Mouse (Mus musculus) limb, embryonic 13.5 days (tissue): Measurements from ENCODE around the gene Lrrc74a. TPM values are rescaled to one million over a fixed set of nuclear protein-coding genes. Genes with fewer than 3 reads are reported as not detected.
A peak's percentile ranks its signal among the peaks of the same experiment; 100 is the strongest.

Source experiments
- ATAC-seq: fragments of 200-750 bp; cut with Nextera tagmentation; 2 replicates; pipeline ENCODE4 v1.8.0; 2017; ENCODE audit warnings: low read depth, moderate number of reproducible peaks, moderate TSS enrichment; ENCODE audit not compliant: low FRiP score
- H3K27ac ChIP-seq: fragments of 300-500 bp; sonication (generic); 2 replicates; pipeline ENCODE4 v1.5.1; 2015; ENCODE audit warnings: inconsistent platforms, mild to moderate bottlenecking, moderate library complexity
- H3K27me3 ChIP-seq: fragments of 300-500 bp; sonication (generic); 2 replicates; pipeline ENCODE4 v1.6.1; 2015; ENCODE audit warnings: mild to moderate bottlenecking, inconsistent platforms
- H3K36me3 ChIP-seq: fragments of 300-500 bp; sonication (generic); 2 replicates; pipeline ENCODE4 v1.6.1; 2015; ENCODE audit warnings: inconsistent platforms, mild to moderate bottlenecking, moderate library complexity
- H3K4me1 ChIP-seq: fragments of 300-500 bp; sonication (generic); 2 replicates; pipeline ENCODE4 v1.6.1; 2015; ENCODE audit warnings: inconsistent platforms
- H3K4me2 ChIP-seq: fragments of 300-500 bp; sonication (generic); replicated peaks from 2 replicates; pipeline ENCODE4 v1.6.1; 2015; ENCODE audit warnings: inconsistent platforms, mild to moderate bottlenecking, moderate library complexity
- H3K4me3 ChIP-seq: fragments of 300-500 bp; sonication (generic); 2 replicates; pipeline ENCODE4 v1.5.1; 2015; ENCODE audit warnings: moderate library complexity, mild to moderate bottlenecking, inconsistent platforms
- H3K9ac ChIP-seq: fragments of 300-500 bp; sonication (generic); 2 replicates; pipeline ENCODE4 v1.6.1; 2015; ENCODE audit warnings: mild to moderate bottlenecking, inconsistent platforms
- H3K9me3 ChIP-seq: fragments of 300-500 bp; sonication (generic); 2 replicates; pipeline ENCODE4 v1.6.1; 2016; ENCODE audit warnings: inconsistent platforms
- WGBS: fragments of 180-500 bp; shearing (Covaris S2); methylation state at CpG from one replicate; pipeline ENCODE4 v1.1.7; 2015; 5-methylcytosine and 5-hydroxymethylcytosine counted together
- polyA plus RNA-seq: library from polyadenylated mRNA; unstranded; fragments of >200 nt; fragmentation: Nextera tagmentation; extraction: Ambion mirVana; gene quantifications from 2 replicates; pipeline ENCODE4 v1.2.1, GENCODE M21; 2015

Lrrc74a gene
- polyA plus RNA-seq, 1 experiment from 2014 or later, result not detected

DNA sequence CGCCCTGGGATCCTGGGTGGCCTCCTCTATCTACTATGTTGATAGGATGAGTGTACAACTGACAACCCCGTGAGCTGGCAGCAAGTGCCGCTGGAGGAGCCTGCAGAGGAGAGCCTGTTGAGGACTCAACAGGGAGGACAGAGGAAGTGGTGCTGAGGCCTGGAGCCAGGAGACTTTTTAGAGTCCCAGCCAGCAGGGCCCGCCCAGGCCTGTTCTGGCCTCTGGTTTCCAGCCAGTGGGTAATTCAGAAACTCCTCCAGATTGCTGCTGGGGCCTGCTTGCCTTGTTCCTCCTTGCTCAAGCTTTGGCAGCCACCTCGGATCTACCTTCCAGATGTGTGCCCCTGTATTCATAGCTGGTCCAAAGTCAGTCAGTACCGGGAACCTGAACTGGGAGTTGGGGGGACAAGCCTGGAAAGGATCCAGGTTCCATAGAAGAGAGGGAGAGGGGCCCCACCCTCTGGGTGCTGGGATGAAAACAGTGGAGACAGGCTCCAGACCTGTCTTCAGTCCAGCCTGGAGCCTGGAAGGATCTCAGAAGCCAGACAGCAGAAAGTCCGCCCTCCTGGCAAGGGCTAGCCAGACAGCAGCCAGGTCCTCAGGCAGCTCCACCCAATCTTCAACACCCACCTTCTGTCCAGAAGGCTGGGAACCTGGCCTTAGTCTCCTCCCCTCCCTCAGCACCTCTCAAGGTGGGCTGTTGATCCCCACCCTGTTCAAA is 41.6 kb downstream of the Lrrc74a start:
- peak overlapping the region; percentile 64 for H3K27ac ChIP-seq
- no peak overlapping the region for H3K4me2 ChIP-seq
- ATAC-seq, result peak; percentile 67
- WGBS, result 68% methylated on average over 7 of the region's 7 CpGs
- H3K9ac ChIP-seq, result no peak overlapping the region
- no peak overlapping the region for H3K4me3 ChIP-seq
- no peaks in the 10 kb centered on the region for H3K27me3 ChIP-seq
- peaks cover 3% of the 10 kb centered on the region for H3K9me3 ChIP-seq
- H3K4me1 ChIP-seq, result peaks cover 22% of the 10 kb centered on the region
- H3K36me3 ChIP-seq, result no peaks in the 10 kb centered on the region

DNA sequence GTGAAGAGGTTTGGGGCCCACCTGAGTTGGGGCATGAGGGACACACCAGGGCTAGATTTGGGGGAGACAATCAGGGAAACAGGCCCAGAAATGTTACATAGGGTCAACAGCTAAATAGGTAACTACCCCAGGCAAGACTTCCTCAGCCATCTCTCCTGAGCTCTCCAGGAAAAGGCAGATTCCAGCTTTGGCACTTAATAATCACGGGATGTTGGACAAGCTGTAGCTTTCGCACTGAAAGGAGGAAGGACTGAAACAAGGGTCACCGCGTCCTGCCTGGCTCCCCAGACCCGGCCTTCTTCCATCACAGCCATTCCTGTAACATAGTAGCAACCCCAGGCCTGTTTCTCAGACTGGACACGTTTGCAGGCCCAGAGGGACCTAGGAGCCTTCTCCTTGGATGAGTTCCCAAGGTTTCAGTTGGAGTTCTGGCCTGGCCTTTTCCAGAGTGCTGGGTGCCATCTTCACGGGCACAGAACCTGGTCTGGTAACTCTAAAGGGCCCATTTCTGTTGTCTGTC is 42.2 kb downstream of the Lrrc74a start:
- peaks cover 15% of the 10 kb centered on the region for H3K4me1 ChIP-seq
- no peak overlapping the region for H3K4me3 ChIP-seq
- H3K9ac ChIP-seq, result no peak overlapping the region
- H3K27me3 ChIP-seq, result no peaks in the 10 kb centered on the region
- ATAC-seq, result no peak
- H3K9me3 ChIP-seq, result peaks cover 3% of the 10 kb centered on the region
- WGBS, result 78% methylated on average over 7 of the region's 7 CpGs
- H3K27ac ChIP-seq, result peak overlapping the region; percentile 64; the same call in 1 of the 2 replicates
- no peaks in the 10 kb centered on the region for H3K36me3 ChIP-seq
- H3K4me2 ChIP-seq, result no peak overlapping the region

DNA sequence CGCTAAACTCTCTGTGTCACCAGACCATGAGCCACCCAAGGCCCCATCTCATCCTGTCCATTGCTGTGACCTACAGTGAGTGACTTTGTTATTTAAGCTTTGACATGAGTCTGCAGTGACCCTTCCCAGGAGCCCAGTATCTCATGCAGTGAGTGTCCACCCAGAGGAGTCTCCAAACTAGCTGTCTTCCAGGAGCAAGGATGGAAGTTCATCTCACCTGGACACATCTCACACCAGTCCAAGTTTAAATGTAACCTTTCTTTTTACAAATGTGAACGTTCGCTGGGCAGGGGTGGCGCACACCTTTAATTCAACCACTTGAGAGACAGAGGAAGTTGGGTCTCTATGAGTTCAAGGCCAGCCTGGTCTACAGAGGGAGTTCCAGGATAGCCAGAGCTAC is 44.4 kb downstream of the Lrrc74a start:
- Histone ChIP-seq H3K36me3 (no peaks in the 10 kb centered on the region), H3K4me2 (no peak overlapping the region), H3K27ac (no peak overlapping the region), H3K4me1 (0 out of 2 replicates have a peak, but pooled peaks cover 12% of the 10 kb centered on the region), H3K9ac (no peak overlapping the region), H3K4me3 (no peak overlapping the region), H3K9me3 (peaks cover 3% of the 10 kb centered on the region), H3K27me3 (no peaks in the 10 kb centered on the region)
- 89% methylated on average over 4 of the region's 4 CpGs for WGBS
- ATAC-seq, result no peak

DNA sequence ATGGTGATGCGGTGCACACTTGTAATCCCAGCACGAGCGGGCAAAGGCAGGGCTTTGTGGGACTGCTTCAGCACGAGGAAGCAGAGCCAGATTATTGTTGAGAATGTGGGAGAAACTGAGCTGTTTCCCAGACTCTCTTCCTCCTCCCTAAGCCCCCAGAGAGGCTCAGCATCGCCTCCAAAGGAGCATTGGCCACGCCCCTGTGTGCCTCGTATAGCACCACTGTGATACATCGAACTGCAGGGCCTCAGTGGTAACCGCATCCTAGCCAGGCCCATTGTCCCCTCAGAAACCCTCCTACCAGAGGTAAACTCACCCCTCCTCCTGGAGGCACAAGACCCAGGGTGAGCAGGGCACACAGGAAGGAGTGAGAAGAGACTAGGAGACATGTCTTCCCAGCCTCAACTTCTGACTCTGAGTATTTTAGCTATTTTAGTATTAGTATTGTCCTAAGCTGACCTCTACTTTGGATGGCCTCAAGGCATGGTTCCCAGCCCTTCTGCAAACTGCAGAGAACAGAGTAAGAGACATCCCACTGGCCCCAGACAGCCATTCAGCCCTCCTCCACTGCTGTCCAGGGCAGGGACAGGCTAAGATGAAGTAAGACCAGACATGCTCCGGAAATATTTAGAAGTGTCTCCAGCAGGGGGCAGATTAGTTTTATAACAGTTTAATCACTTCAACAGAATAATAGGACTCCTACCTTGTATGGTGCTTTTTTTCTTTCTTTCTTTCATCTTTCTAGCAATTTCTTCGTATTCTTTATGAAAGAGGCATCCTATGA is 45.2 kb downstream of the Lrrc74a start:
- Histone ChIP-seq H3K27ac (no peak overlapping the region), H3K9ac (no peak overlapping the region), H3K4me3 (no peak overlapping the region), H3K4me1 (0 out of 2 replicates have a peak, but pooled peaks cover 12% of the 10 kb centered on the region), H3K36me3 (no peaks in the 10 kb centered on the region), H3K27me3 (no peaks in the 10 kb centered on the region), H3K9me3 (peaks cover 3% of the 10 kb centered on the region), H3K4me2 (no peak overlapping the region)
- WGBS, result 56% methylated on average over 11 of the region's 11 CpGs
- no peak for ATAC-seq

DNA sequence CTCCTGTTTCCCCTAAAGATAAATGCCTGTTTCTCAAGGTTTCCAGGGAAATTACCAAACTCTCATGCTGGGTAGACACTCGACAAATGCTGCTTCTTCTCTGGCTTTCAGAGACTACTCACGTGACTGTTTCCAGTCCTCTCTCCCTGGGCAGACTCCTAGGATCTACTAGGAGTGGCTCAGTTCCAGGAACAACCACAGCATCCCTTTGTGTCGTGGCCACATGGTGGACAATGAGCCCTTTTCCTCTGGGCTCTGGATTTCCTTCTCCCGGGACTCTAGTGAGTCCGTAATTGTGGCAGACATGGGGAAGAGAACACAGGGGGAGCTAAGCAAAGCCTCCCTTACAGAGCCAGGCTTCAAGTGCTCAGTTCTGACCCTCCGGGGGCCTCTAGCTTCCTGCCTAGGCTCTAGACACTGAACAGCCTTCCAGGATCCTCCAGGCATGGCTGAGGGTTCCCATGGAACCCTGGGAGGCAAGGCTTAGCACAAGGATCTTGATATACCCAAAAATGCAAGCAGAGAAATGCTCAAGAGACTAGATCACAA is 47.6 kb downstream of the Lrrc74a start:
- Histone ChIP-seq H3K9ac (no peak overlapping the region), H3K27ac (no peak overlapping the region), H3K4me1 (peaks cover 11% of the 10 kb centered on the region), H3K4me2 (no peak overlapping the region), H3K36me3 (no peaks in the 10 kb centered on the region), H3K4me3 (no peak overlapping the region), H3K27me3 (no peaks in the 10 kb centered on the region), H3K9me3 (no peaks in the 10 kb centered on the region)
- 47% methylated on average over 6 of the region's 6 CpGs for WGBS
- ATAC-seq, result no peak

DNA sequence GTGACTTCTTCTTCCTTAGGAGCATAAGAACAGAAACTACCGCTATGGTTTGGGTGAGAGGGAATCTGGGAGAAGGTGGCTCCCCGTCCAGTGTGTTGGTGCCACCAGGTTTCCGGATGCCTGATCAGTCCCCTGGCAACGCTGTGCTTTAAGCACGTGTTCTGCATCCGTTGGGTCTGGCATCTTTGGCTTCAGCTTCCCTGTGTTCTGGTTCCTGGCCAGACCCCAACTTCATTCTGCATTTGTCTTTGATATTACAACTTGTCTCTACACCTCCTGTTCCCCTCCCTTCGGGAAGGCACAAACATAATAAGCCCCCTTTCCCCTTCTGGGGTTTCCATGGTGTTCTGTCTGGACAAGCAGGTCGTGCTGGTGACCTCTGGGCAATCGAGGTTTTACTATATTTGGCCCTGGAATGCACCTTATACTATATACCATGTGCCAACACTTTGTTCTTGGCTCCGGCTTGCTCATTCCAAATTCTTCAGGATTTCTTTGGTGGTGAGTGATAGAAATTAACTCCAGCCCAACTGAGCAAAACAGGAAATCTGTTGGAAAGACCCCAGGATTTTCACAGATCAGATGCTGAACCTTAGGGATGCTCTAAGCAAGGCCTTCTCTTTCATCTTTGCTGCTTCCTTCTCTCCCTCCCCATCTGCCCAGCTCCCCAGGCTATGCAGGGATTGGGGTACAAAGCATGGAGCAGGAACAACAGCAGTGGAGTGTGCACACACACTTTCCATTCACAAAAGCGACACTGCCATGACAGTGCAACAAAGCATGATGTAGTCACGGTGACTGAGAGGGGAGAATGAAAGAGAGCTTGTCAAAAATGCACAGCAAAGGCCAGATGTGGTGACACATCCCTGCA is 52.2 kb downstream of the Lrrc74a start:
- H3K9me3 ChIP-seq, result no peaks in the 10 kb centered on the region
- H3K27ac ChIP-seq, result peak overlapping the region; percentile 16; the same call in 1 of the 2 replicates
- no peaks in the 10 kb centered on the region for H3K27me3 ChIP-seq
- H3K36me3 ChIP-seq, result no peaks in the 10 kb centered on the region
- peaks cover 22% of the 10 kb centered on the region for H3K4me1 ChIP-seq
- ATAC-seq, result no peak; the same call in 1 of the 2 replicates
- H3K4me3 ChIP-seq, result no peak overlapping the region
- H3K9ac ChIP-seq, result no peak overlapping the region
- H3K4me2 ChIP-seq, result no peak overlapping the region
- 59% methylated on average over 12 of the region's 12 CpGs for WGBS

DNA sequence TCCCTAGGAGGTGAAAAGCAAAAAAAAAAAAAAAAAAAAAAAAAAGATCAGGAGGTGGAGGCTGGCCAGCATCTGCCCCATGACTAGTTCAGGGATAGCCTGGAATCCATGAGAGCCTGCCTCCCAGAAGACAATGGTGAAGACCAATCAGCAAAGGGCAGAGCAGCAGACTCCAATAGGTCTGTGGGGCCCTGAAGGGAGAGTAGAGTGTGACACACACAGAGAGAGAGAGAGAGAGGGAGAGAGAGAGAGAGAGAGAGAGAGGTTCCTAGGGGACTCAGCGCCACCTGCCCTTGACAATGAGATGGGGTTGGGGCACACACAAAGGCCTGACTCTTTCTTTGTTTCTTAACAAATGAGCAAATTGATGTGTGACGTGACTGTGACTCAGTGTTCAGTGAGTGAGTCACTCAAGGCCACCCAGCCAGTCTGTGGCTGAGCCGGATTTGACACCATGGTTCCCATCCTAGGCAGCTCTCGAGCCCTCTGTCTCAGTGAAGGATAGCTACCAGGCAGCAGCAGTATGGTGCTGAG is 52.9 kb downstream of the Lrrc74a start:
- WGBS, result 76% methylated on average over 4 of the region's 4 CpGs
- Histone ChIP-seq H3K4me3 (no peak overlapping the region), H3K36me3 (no peaks in the 10 kb centered on the region), H3K9me3 (no peaks in the 10 kb centered on the region), H3K4me1 (peaks cover 18% of the 10 kb centered on the region), H3K4me2 (no peak overlapping the region), H3K27ac (peak overlapping the region; percentile 33; the same call in 1 of the 2 replicates), H3K9ac (no peak overlapping the region), H3K27me3 (no peaks in the 10 kb centered on the region)
- no peak for ATAC-seq

DNA sequence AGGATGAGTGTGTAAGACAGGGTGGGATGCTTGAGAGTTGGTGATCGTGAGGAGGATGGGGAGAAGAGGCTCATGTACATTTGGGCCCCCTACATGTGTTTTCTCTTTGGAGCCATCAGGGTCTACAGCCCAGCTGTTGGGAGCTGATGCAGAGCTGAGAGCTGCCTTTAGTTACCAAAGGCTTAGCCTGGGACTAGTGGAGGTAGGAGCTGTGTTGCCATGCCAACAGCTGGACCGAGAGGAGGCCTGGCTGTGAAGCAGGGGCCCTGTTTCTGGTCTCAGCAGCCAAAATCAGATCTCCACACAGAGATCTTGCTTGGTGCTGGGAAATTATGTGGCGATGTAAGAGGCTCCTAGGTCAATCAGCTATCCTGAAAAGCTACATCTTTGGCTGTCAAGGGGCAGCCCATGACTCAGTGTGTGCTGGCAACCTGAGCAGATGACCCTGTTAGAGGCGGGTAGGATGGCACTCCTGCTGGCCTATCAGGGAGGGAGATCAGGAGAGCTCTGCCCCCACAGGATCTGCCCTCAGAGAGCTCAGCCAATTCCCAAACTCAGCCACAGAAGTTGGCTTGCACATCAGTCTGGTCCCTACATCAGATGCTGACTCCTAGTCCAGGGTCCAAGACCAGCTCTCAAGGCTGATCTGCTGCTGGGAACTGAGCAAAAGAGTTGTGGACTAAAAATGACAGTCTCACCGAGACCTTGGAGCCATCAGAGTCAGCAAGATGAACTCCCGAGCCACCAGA is 56.1 kb downstream of the Lrrc74a start:
- 44% methylated on average over 6 of the region's 6 CpGs for WGBS
- Histone ChIP-seq H3K36me3 (no peaks in the 10 kb centered on the region), H3K4me2 (no peak overlapping the region), H3K4me1 (peaks cover 18% of the 10 kb centered on the region), H3K27ac (peak overlapping the region; percentile 61; the same call in 1 of the 2 replicates), H3K9ac (no peak overlapping the region), H3K9me3 (no peaks in the 10 kb centered on the region), H3K4me3 (no peak overlapping the region), H3K27me3 (no peaks in the 10 kb centered on the region)
- no peak for ATAC-seq

DNA sequence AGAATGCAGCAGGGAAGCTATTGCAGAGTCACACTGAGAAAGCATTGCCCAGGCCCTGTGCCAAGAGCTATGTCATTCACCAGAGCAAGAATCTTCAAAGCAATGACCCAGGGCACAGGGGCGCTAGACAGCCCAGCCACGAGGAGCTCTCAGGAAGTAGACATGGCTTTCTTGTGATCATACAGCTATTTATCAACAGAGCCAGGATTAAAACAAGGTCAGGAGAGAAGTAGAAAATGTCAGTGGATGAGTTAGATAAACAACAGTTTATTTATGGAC is 56.6 kb downstream of the Lrrc74a start:
- Histone ChIP-seq H3K4me1 (peaks cover 18% of the 10 kb centered on the region), H3K9me3 (no peaks in the 10 kb centered on the region), H3K27me3 (no peaks in the 10 kb centered on the region), H3K36me3 (no peaks in the 10 kb centered on the region), H3K4me3 (no peak overlapping the region), H3K4me2 (no peak overlapping the region), H3K27ac (peak overlapping the region; percentile 61; the same call in 1 of the 2 replicates), H3K9ac (no peak overlapping the region)
- 24% methylated on average over 2 of the region's 2 CpGs for WGBS
- ATAC-seq, result no peak

DNA sequence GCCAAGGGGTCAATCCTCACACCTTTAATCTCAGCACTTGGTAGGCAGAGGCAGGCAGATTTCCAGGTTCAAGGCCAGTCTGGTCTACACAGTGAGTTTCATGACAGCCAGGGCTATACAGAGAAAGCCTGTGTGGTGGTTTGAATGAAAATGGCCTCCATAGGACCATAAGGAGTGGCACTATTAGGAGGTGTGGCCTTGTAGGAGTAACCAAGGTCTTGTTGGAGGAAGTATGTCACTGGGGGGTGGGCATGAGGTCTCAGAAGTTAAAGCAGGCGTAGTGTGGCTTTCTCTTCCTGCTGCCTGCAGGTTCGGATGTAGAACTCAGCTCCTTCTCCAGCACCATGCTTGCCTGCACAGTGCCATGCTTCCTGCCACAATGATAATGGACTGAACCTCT is 57.8 kb downstream of the Lrrc74a start:
- Histone ChIP-seq H3K4me1 (peaks cover 11% of the 10 kb centered on the region), H3K9ac (no peak overlapping the region), H3K9me3 (no peaks in the 10 kb centered on the region), H3K36me3 (no peaks in the 10 kb centered on the region), H3K27me3 (no peaks in the 10 kb centered on the region), H3K4me3 (no peak overlapping the region), H3K4me2 (no peak overlapping the region), H3K27ac (no peak overlapping the region)
- 74% methylated on average over 2 of the region's 2 CpGs for WGBS
- no peak for ATAC-seq

DNA sequence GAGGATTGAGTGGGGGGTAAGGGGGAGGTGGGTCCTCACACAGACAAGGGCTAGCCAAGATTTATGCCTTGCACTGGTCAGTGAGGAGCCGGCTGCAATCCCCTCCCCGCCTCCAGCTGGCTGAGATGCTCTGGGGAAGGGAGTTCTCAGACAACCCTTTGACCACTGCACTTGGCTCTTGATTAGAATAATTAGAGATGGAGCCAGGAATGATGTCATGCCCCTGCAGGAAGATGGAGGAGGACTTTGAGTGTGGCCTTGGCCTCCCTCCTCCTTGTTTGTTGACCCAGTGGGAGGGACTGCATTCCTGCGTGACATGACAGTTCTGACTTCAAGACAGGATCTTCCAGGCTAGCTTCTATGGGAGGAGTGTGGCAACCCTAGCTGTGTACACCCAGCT is 59.7 kb downstream of the Lrrc74a start:
- Histone ChIP-seq H3K9me3 (no peaks in the 10 kb centered on the region), H3K27ac (no peak overlapping the region), H3K4me2 (no peak overlapping the region), H3K4me3 (no peak overlapping the region), H3K27me3 (no peaks in the 10 kb centered on the region), H3K36me3 (no peaks in the 10 kb centered on the region), H3K9ac (no peak overlapping the region), H3K4me1 (peaks cover 12% of the 10 kb centered on the region)
- WGBS, result 50% methylated on average over 3 of the region's 3 CpGs
- ATAC-seq, result no peak
